In genomic region chr8:109535140-109535990, GRCm38 (mm10) we compare ENCODE assay signal across 7 mouse cellular contexts. TPM values are rescaled to one million over a fixed set of nuclear protein-coding genes. Genes with fewer than 3 reads are reported as not detected.
DNase-seq lines count a peak whose midpoint lies in the region; ATAC-seq and TF ChIP-seq lines count a peak whose summit lies in the region.

No protein-coding gene starts in this region.

- no peak for ATAC-seq in kidney, embryonic 15.5 days (replicated peaks; ENCODE audit: low FRiP score)
- no peak for ATAC-seq in liver, embryonic 14.5 days (ENCODE audit: insufficient read depth)
- ATAC-seq in stomach, postnatal 0 days (ENCODE audit: low FRiP score, low TSS enrichment): no peak

- H3K27ac ChIP-seq in kidney, embryonic 15.5 days: no peak overlapping the region
- no peak overlapping the region for H3K27ac ChIP-seq in ES-E14 (ENCODE audit: insufficient read depth, low read depth, low read length, poor library complexity, severe bottlenecking)
- no peak overlapping the region for H3K27ac ChIP-seq in liver, embryonic 14.5 days
- no peak overlapping the region for H3K27ac ChIP-seq in stomach, postnatal 0 days (replicated peaks)

- H3K27me3 ChIP-seq in kidney, embryonic 15.5 days: no peaks in the 10 kb centered on the region
- H3K27me3 ChIP-seq in liver, embryonic 14.5 days (ENCODE audit: control insufficient read depth, insufficient read depth, low read length): no peaks in the 10 kb centered on the region
- no peaks in the 10 kb centered on the region for H3K27me3 ChIP-seq in stomach, postnatal 0 days (ENCODE audit: control insufficient read depth, insufficient read depth, low read length)

- peak; percentile 51 for DNase-seq in kidney, adult 18-20 months
- peak; percentile 57 to 62 for DNase-seq in B cell, adult 2 months
- DNase-seq in ES-E14 (ENCODE audit: low read depth, low spot score): peak; percentile 55
- peak; percentile 30 for DNase-seq in embryo, embryonic 11 days
- peak; percentile 24 to 35 (median 26) for DNase-seq in liver, embryonic 14.5 days (ENCODE audit: low read depth in 3 of 3, low spot score in 3 of 3)
- peak; percentile 47 for DNase-seq in stomach, postnatal 0 days (ENCODE audit: low spot score)

- no peaks in the 10 kb centered on the region for H3K9me3 ChIP-seq in kidney, embryonic 15.5 days (replicated peaks)
- no peaks in the 10 kb centered on the region for H3K9me3 ChIP-seq in ES-E14 (ENCODE audit: control insufficient read depth, insufficient read depth, low read depth, low read length)
- no peaks in the 10 kb centered on the region for H3K9me3 ChIP-seq in liver, embryonic 14.5 days (ENCODE audit: control insufficient read depth, low read length)
- H3K9me3 ChIP-seq in stomach, postnatal 0 days (ENCODE audit: control insufficient read depth, low read length): no peaks in the 10 kb centered on the region

- H3K4me2 ChIP-seq in kidney, embryonic 15.5 days: no peak overlapping the region
- no peak overlapping the region for H3K4me2 ChIP-seq in liver, embryonic 14.5 days (ENCODE audit: low read depth)
- no peak overlapping the region for H3K4me2 ChIP-seq in stomach, postnatal 0 days (replicated peaks; ENCODE audit: low read depth)

- peak; percentile 75 for TF ChIP-seq CTCF in liver, embryonic 14.5 days (IDR thresholded peaks at IDR 0.05; ENCODE audit: low read depth)
- peak; percentile 66 for TF ChIP-seq CTCF in stomach, postnatal 0 days (IDR thresholded peaks at IDR 0.05; ENCODE audit: low read depth)

- H3K4me3 ChIP-seq in kidney, embryonic 15.5 days (replicated peaks): no peak overlapping the region
- peak overlapping the region in 1 of 2 experiments; percentile 20; a peak in 1 of 4 replicates for H3K4me3 ChIP-seq in ES-E14 (ENCODE audit: insufficient read depth in 1 of 2, low read depth in 1 of 2, low read length in 2 of 2, poor library complexity in 1 of 2, severe bottlenecking in 1 of 2)
- no peak overlapping the region for H3K4me3 ChIP-seq in liver, embryonic 14.5 days (ENCODE audit: insufficient read depth in 1 of 2, low read depth in 2 of 2, low read length in 2 of 2)
- no peak overlapping the region for H3K4me3 ChIP-seq in stomach, postnatal 0 days (ENCODE audit: low read depth, low read length)

- WGBS in kidney, embryonic 15.5 days: 88% methylated on average over 19 of the region's 19 CpGs
- 73% methylated on average over 19 of the region's 19 CpGs for WGBS in liver, embryonic 14.5 days (ENCODE audit: insufficient replicate concordance)
- WGBS in stomach, postnatal 0 days: 81% methylated on average over 19 of the region's 19 CpGs

- H3K9ac ChIP-seq in kidney, embryonic 15.5 days: no peak overlapping the region
- no peak overlapping the region for H3K9ac ChIP-seq in ES-E14 (ENCODE audit: insufficient read depth, low read depth, low read length, poor library complexity, severe bottlenecking)
- H3K9ac ChIP-seq in liver, embryonic 14.5 days (replicated peaks): no peak overlapping the region
- no peak overlapping the region for H3K9ac ChIP-seq in stomach, postnatal 0 days (ENCODE audit: low read length)

- H3K36me3 ChIP-seq in kidney, embryonic 15.5 days: no peaks in the 10 kb centered on the region
- H3K36me3 ChIP-seq in ES-E14 (ENCODE audit: control insufficient read depth, insufficient read depth, low read length, poor library complexity, severe bottlenecking): no peaks in the 10 kb centered on the region
- no peaks in the 10 kb centered on the region for H3K36me3 ChIP-seq in liver, embryonic 14.5 days (replicated peaks; ENCODE audit: control insufficient read depth, insufficient read depth, low read depth)
- no peaks in the 10 kb centered on the region for H3K36me3 ChIP-seq in stomach, postnatal 0 days (ENCODE audit: control insufficient read depth, insufficient read depth, low read length)

- TF ChIP-seq EP300 in liver, embryonic 14.5 days (IDR thresholded peaks at IDR 0.05; ENCODE audit: low read depth): no peak
- TF ChIP-seq EP300 in stomach, postnatal 0 days (optimal IDR thresholded peaks at IDR 0.05): no peak

- in situ Hi-C loops in ES-E14 (cut with MboI; ENCODE audit: low sequenced_read_pairs in 2 of 2, unreplicated experiment in 2 of 2): no loop called here

- 0 out of 2 replicates have a peak, but pooled peaks cover 3% of the 10 kb centered on the region for H3K4me1 ChIP-seq in kidney, embryonic 15.5 days
- peaks cover 0 to 8% of the 10 kb centered on the region in 2 experiments; a peak in 1 of 4 replicates for H3K4me1 ChIP-seq in ES-E14 (ENCODE audit: control insufficient read depth in 2 of 2, insufficient read depth in 2 of 2, low read length in 2 of 2, poor library complexity in 1 of 2)
- no peaks in the 10 kb centered on the region for H3K4me1 ChIP-seq in liver, embryonic 14.5 days (replicated peaks; ENCODE audit: control insufficient read depth in 2 of 2, insufficient read depth in 2 of 2, low read length in 1 of 2)
- no peaks in the 10 kb centered on the region for H3K4me1 ChIP-seq in stomach, postnatal 0 days (replicated peaks; ENCODE audit: control insufficient read depth, insufficient read depth)

TF ChIP-seq in ES-E14, 5 proteins besides CTCF, POLR2A, EP300 and RAD21:
- no peak for TF ChIP-seq HCFC1 (IDR thresholded peaks at IDR 0.05; ENCODE audit: borderline replicate concordance, insufficient read depth, low read length)
- no peak for TF ChIP-seq CHD2 (IDR thresholded peaks at IDR 0.05; ENCODE audit: low read depth, low read length)
- TF ChIP-seq ZC3H11A (IDR thresholded peaks at IDR 0.05; ENCODE audit: borderline replicate concordance, low read depth, low read length): 0 out of 2 replicates have a peak, but pooled peaks have one; percentile 41
- no peak for TF ChIP-seq MAFK (IDR thresholded peaks at IDR 0.05; ENCODE audit: insufficient read depth, low read depth, low read length)
- 0 out of 2 replicates have a peak, but pooled peaks have one; percentile 41 for TF ChIP-seq ZNF384 (IDR thresholded peaks at IDR 0.05; ENCODE audit: low read depth, low read length)

RNA-seq across cellular contexts. Expression of gene Dhx38, which starts 30.3 kb away (rescaled TPM):
- 24.0 and 25.7 TPM in 2 replicates for polyA plus RNA-seq in kidney, embryonic 15.5 days (2015; fragmentation: Nextera tagmentation; extraction: Ambion mirVana)
- total RNA-seq in ES-E14 (2012; rRNA removed): 54.7 and 61.8 TPM in 2 replicates
- 7.9 and 8.6 TPM in 2 replicates for polyA plus RNA-seq in liver, embryonic 14.5 days (2012; rRNA removed)
- 8.2 TPM in 2 replicates for polyA plus RNA-seq in liver, embryonic 14.5 days (2014; fragmentation: Nextera tagmentation; extraction: Ambion mirVana)
- 7.0 and 7.2 TPM in 2 replicates for polyA plus RNA-seq in stomach, postnatal 0 days (2015; fragmentation: Nextera tagmentation; extraction: Ambion mirVana)

RNA-seq across cellular contexts. Expression of gene Txnl4b, which starts 30.3 kb away (rescaled TPM):
- polyA plus RNA-seq in kidney, embryonic 15.5 days (2015; fragmentation: Nextera tagmentation; extraction: Ambion mirVana): 25.4 and 26.7 TPM in 2 replicates
- total RNA-seq in ES-E14 (2012; rRNA removed): 4.1 and 7.8 TPM in 2 replicates
- 2.2 TPM in 2 replicates for polyA plus RNA-seq in liver, embryonic 14.5 days (2012; rRNA removed)
- 10.0 and 12.8 TPM in 2 replicates for polyA plus RNA-seq in liver, embryonic 14.5 days (2014; fragmentation: Nextera tagmentation; extraction: Ambion mirVana)
- 16.3 and 16.7 TPM in 2 replicates for polyA plus RNA-seq in stomach, postnatal 0 days (2015; fragmentation: Nextera tagmentation; extraction: Ambion mirVana)

RNA-seq across cellular contexts. Expression of gene Pmfbp1, which starts 41.5 kb away (rescaled TPM):
- 0.08 and 0.10 TPM in 2 replicates for polyA plus RNA-seq in kidney, embryonic 15.5 days (2015; fragmentation: Nextera tagmentation; extraction: Ambion mirVana)
- total RNA-seq in ES-E14 (2012; rRNA removed): not detected in 2 replicates
- not detected in 2 replicates for polyA plus RNA-seq in liver, embryonic 14.5 days (2012; rRNA removed)
- not detected in 2 replicates for polyA plus RNA-seq in liver, embryonic 14.5 days (2014; fragmentation: Nextera tagmentation; extraction: Ambion mirVana)
- polyA plus RNA-seq in stomach, postnatal 0 days (2015; fragmentation: Nextera tagmentation; extraction: Ambion mirVana): 0.02 TPM in 1 of 2 replicates, not detected in the other

RNA-seq across cellular contexts. Expression of gene Hp, which starts 43.6 kb away (rescaled TPM):
- 5.7 and 6.0 TPM in 2 replicates for polyA plus RNA-seq in kidney, embryonic 15.5 days (2015; fragmentation: Nextera tagmentation; extraction: Ambion mirVana)
- not detected in 2 replicates for total RNA-seq in ES-E14 (2012; rRNA removed)
- 21.8 and 31.9 TPM in 2 replicates for polyA plus RNA-seq in liver, embryonic 14.5 days (2012; rRNA removed)
- 27.8 and 50.8 TPM in 2 replicates for polyA plus RNA-seq in liver, embryonic 14.5 days (2014; fragmentation: Nextera tagmentation; extraction: Ambion mirVana)
- polyA plus RNA-seq in stomach, postnatal 0 days (2015; fragmentation: Nextera tagmentation; extraction: Ambion mirVana): 5.0 and 8.4 TPM in 2 replicates
